Mouse (Mus musculus) bone marrow macrophage, adult 2 months (primary cell): ENCODE measurements around the gene Arhgap32. TPM values are rescaled to one million over a fixed set of nuclear protein-coding genes. Genes with fewer than 3 reads are reported as not detected.

Source experiments
- H3K27ac ChIP-seq: 2 replicates; pipeline ENCODE4 v1.5.1; 2012; ENCODE audit warnings: low read depth, low read length; ENCODE audit not compliant: insufficient read depth
- H3K4me1 ChIP-seq: 2 replicates; pipeline ENCODE4 v1.6.1; 2012; ENCODE audit warnings: low read length; ENCODE audit not compliant: control insufficient read depth, insufficient read depth
- H3K4me3 ChIP-seq: 2 replicates; pipeline ENCODE4 v1.5.1; 2012; ENCODE audit warnings: mild to moderate bottlenecking, low read length, moderate library complexity; ENCODE audit not compliant: insufficient read depth
- CTCF ChIP-seq: IDR thresholded peaks from 2 replicates; pipeline ENCODE4 v1.5.1; 2012; ENCODE audit warnings: low read depth, mild to moderate bottlenecking, low read length, moderate library complexity
- POLR2A ChIP-seq: IDR thresholded peaks from 2 replicates; pipeline ENCODE4 v1.6.1; 2012; ENCODE audit warnings: mild to moderate bottlenecking, low read depth, low read length, borderline replicate concordance
- polyA plus RNA-seq: library from polyadenylated mRNA; stranded (reverse); fragments of >200 nt; gene quantifications from 2 replicates; pipeline ENCODE4 v1.2.4, GENCODE M21; 2012; ENCODE audit not compliant: missing spikeins, insufficient read depth, insufficient read length

The Arhgap32 gene
- polyA plus RNA-seq, result 0.23 and 0.43 TPM in 2 replicates

GRCm38 (mm10) chr9:32115786-32116185, at the start of gene Arhgap32:
Gene Arhgap32, plus strand, starts transcription at chr9:32116136.
- no peak within 1 kb of the TSS for H3K27ac ChIP-seq
- TF ChIP-seq POLR2A, result no peak
- no peak within 1 kb of the TSS for H3K4me3 ChIP-seq
- no peaks in the 10 kb centered on the region for H3K4me1 ChIP-seq

- no peak overlapping the region for H3K4me3 ChIP-seq
- no peak for TF ChIP-seq CTCF
- TF ChIP-seq POLR2A, result no peak
- no peak overlapping the region for H3K27ac ChIP-seq
- H3K4me1 ChIP-seq, result no peaks in the 10 kb centered on the region
Measured at GRCm38 (mm10) chr9:32072778-32073177, 43.2 kb upstream of the Arhgap32 start.

- no peak overlapping the region for H3K4me3 ChIP-seq
Measured at GRCm38 (mm10) chr9:32088106-32088776, 27.7 kb upstream of the Arhgap32 start.

GRCm38 (mm10) chr9:32088882-32089281, 27.1 kb upstream of the Arhgap32 start:
- H3K4me1 ChIP-seq, result no peaks in the 10 kb centered on the region
- no peak for TF ChIP-seq POLR2A
- no peak for TF ChIP-seq CTCF
- H3K4me3 ChIP-seq, result no peak overlapping the region
- H3K27ac ChIP-seq, result no peak overlapping the region

More at GRCm38 (mm10) chr9:32088106-32088776, 27.7 kb upstream of the Arhgap32 start:
- H3K4me1 ChIP-seq, result no peaks in the 10 kb centered on the region
- no peak for TF ChIP-seq POLR2A
- TF ChIP-seq CTCF, result no peak
- H3K27ac ChIP-seq, result no peak overlapping the region

- Histone ChIP-seq H3K4me1 (no peaks in the 10 kb centered on the region), H3K4me3 (no peak overlapping the region), H3K27ac (no peak overlapping the region)
- no peak for TF ChIP-seq POLR2A
- TF ChIP-seq CTCF, result no peak
Measured at GRCm38 (mm10) chr9:32093456-32093855, 22.5 kb upstream of the Arhgap32 start.

- H3K4me3 ChIP-seq, result no peak overlapping the region
- TF ChIP-seq POLR2A (no peak), CTCF (no peak)
- H3K27ac ChIP-seq, result no peak overlapping the region
- no peaks in the 10 kb centered on the region for H3K4me1 ChIP-seq
Measured at GRCm38 (mm10) chr9:32094351-32095120, 21.4 kb upstream of the Arhgap32 start.

- TF ChIP-seq POLR2A, result no peak
- TF ChIP-seq CTCF, result no peak
- Histone ChIP-seq H3K27ac (no peak overlapping the region), H3K4me1 (no peaks in the 10 kb centered on the region), H3K4me3 (no peak overlapping the region)
Measured at GRCm38 (mm10) chr9:32095511-32095910, 20.4 kb upstream of the Arhgap32 start.

- no peak overlapping the region for H3K4me3 ChIP-seq
- no peaks in the 10 kb centered on the region for H3K4me1 ChIP-seq
- no peak overlapping the region for H3K27ac ChIP-seq
- TF ChIP-seq POLR2A (no peak), CTCF (no peak)
Measured at GRCm38 (mm10) chr9:32096541-32096940, 19.4 kb upstream of the Arhgap32 start.

GRCm38 (mm10) chr9:32097123-32097522, 18.8 kb upstream of the Arhgap32 start:
- Histone ChIP-seq H3K4me1 (no peaks in the 10 kb centered on the region), H3K27ac (no peak overlapping the region), H3K4me3 (no peak overlapping the region)
- TF ChIP-seq POLR2A (no peak), CTCF (no peak)
